Mouse (Mus musculus) urinary bladder, adult 18-20 months (tissue): ENCODE measurements around the gene Clrn3.
"Not testable (repeated sequence)": the region's sequence is repeated elsewhere in the genome, so short reads cannot be mapped to it uniquely, and the experiment has no call there.

Experiments
- DNase-seq, 2 experiments: peaks; one replicate each; pipeline ENCODE4 v3.0.0; 2022; ENCODE audit warnings: low spot score in 2 of 2, mixed read lengths in 2 of 2

Gene Clrn3

GRCm38 (mm10) chr7:135528515-135528914, at the start of gene Clrn3:
Gene Clrn3, minus strand, starts transcription at chr7:135528654.
- no peak for DNase-seq

- DNase-seq, result no peak
These were observed 47.9 kb upstream of the Clrn3 start for GRCm38 (mm10) chr7:135576329-135576728.

- DNase-seq, result not testable (repeated sequence)
These were observed 47.0 kb upstream of the Clrn3 start for GRCm38 (mm10) chr7:135575319-135576069.

GRCm38 (mm10) chr7:135571951-135572559, 43.6 kb upstream of the Clrn3 start:
- peak; percentile 41 to 74 for DNase-seq

GRCm38 (mm10) chr7:135571392-135571791, 42.9 kb upstream of the Clrn3 start:
- no peak for DNase-seq

GRCm38 (mm10) chr7:135568550-135568949, 40.1 kb upstream of the Clrn3 start:
- DNase-seq, result no peak

- DNase-seq, result no peak
These were observed 39.1 kb upstream of the Clrn3 start for GRCm38 (mm10) chr7:135567582-135567981.

- DNase-seq, result no peak
These were observed 37.6 kb upstream of the Clrn3 start for GRCm38 (mm10) chr7:135566013-135566412.

GRCm38 (mm10) chr7:135564022-135564421, 35.6 kb upstream of the Clrn3 start:
- DNase-seq, result no peak

GRCm38 (mm10) chr7:135560280-135560679, 31.8 kb upstream of the Clrn3 start:
- DNase-seq, result no peak

- no peak for DNase-seq
These were observed 28.4 kb upstream of the Clrn3 start for GRCm38 (mm10) chr7:135556663-135557402.

GRCm38 (mm10) chr7:135553550-135553949, 25.1 kb upstream of the Clrn3 start:
- no peak for DNase-seq

GRCm38 (mm10) chr7:135551547-135551946, 23.1 kb upstream of the Clrn3 start:
- no peak for DNase-seq

GRCm38 (mm10) chr7:135548434-135548833, 20.0 kb upstream of the Clrn3 start:
- no peak for DNase-seq

- no peak for DNase-seq
These were observed 18.1 kb upstream of the Clrn3 start for GRCm38 (mm10) chr7:135546530-135546929.

- no peak for DNase-seq
These were observed 17.5 kb upstream of the Clrn3 start for GRCm38 (mm10) chr7:135545957-135546356.

- DNase-seq, result no peak
These were observed 15.9 kb upstream of the Clrn3 start for GRCm38 (mm10) chr7:135544321-135544720.

- DNase-seq, result no peak
These were observed 14.6 kb upstream of the Clrn3 start for GRCm38 (mm10) chr7:135543033-135543432.

GRCm38 (mm10) chr7:135542235-135542634, 13.8 kb upstream of the Clrn3 start:
- DNase-seq, result no peak

- no peak for DNase-seq
These were observed 11.0 kb upstream of the Clrn3 start for GRCm38 (mm10) chr7:135539429-135539828.

- peak in 1 of 2 experiments; percentile 39 for DNase-seq
These were observed 9.7 kb upstream of the Clrn3 start for GRCm38 (mm10) chr7:135537948-135538741.
